Mouse (Mus musculus): ENCODE results near the gene Etv6.

GRCm38 (mm10) chr6:134211458-134211776 is 175.9 kb downstream of the Etv6 start:
- TF ChIP-seq POLR2A (IDR thresholded peaks at IDR 0.05; ENCODE audit: borderline replicate concordance, extremely low read depth, insufficient read depth, insufficient read length, poor library complexity, severe bottlenecking): no peak
- no peak for TF ChIP-seq CTCF (IDR thresholded peaks at IDR 0.05; ENCODE audit: borderline replicate concordance, extremely low read depth, insufficient read depth, insufficient read length)
